In genomic region chr12:101971311-101971710, GRCm38 (mm10) we compare ENCODE assay signal across 18 mouse cellular contexts.
"Had no signal": no experiment of that assay in that cellular context is flagged by ENCODE, and none has a peak within 500 bp of the region (broad histone marks: within the 10 kb centered on the region; RNA-seq: fewer than 3 reads in every experiment).

No protein-coding gene starts in this region.

- DNase-seq: kidney, adult 11 months; kidney, adult 8-10 months; kidney, postnatal 14 days; kidney, postnatal 4 days; liver, embryonic 13.5 days; lung, adult 2 months; lung, postnatal 14 days; lung, postnatal 4 days; right cerebral cortex, adult 18-20 months; right cerebral cortex, postnatal 14 days; right cerebral cortex, postnatal 4 days; thymus, postnatal 25 days had no signal

- H3K27me3 ChIP-seq: limb, embryonic 13.5 days; liver, embryonic 13.5 days; midbrain, embryonic 13.5 days; neural tube, embryonic 12.5 days; neural tube, embryonic 15.5 days had no signal

- H3K4me3 ChIP-seq: limb, embryonic 10.5 days; limb, embryonic 13.5 days; liver, embryonic 13.5 days; midbrain, embryonic 10.5 days; midbrain, embryonic 13.5 days; neural tube, embryonic 12.5 days; neural tube, embryonic 15.5 days had no signal

- H3K9me3 ChIP-seq: limb, embryonic 10.5 days; limb, embryonic 13.5 days; liver, embryonic 13.5 days; midbrain, embryonic 10.5 days; midbrain, embryonic 13.5 days; neural tube, embryonic 12.5 days; neural tube, embryonic 15.5 days had no signal

- ATAC-seq: midbrain, embryonic 13.5 days had no signal
